Mouse (Mus musculus) pancreas, adult 10 weeks (tissue): ENCODE data around the gene Zar1l. TPM values are rescaled to one million over a fixed set of nuclear protein-coding genes. Genes with fewer than 3 reads are reported as not detected.

Experiments
- polyA plus RNA-seq: library from polyadenylated mRNA; stranded (reverse); fragments of 350-450 nt; fragmentation: Illumina TruSeq; extraction: RNeasy Lipid Tissue Mini Kit (QIAGEN cat#74804); gene quantifications from one replicate; pipeline ENCODE4 v1.2.3, GENCODE M21; 2015; ENCODE audit warnings: low read depth, low replicate concordance; ENCODE audit not compliant: insufficient read depth

The Zar1l gene
- not detected for polyA plus RNA-seq

GRCm38 (mm10) chr5:150518064-150518463, at the start of gene Zar1l:
Gene Zar1l, minus strand, starts transcription at chr5:150518164.

GRCm38 (mm10) chr5:150521937-150522866, 4.2 kb upstream of the Zar1l start, which contains the start of gene Brca2:
Gene Brca2, plus strand, starts transcription at chr5:150522630.

Other genes starting within 250 kb of the Zar1l start
- gene Brca2, start 4.5 kb upstream of the Zar1l start, polyA plus RNA-seq = 1.7 TPM
- 7.1 TPM for gene N4bp2l1, start 79.0 kb upstream of the Zar1l start, polyA plus RNA-seq
- gene N4bp2l2, start 148.0 kb upstream of the Zar1l start, polyA plus RNA-seq = 10.9 TPM
- gene Pds5b, start 155.6 kb upstream of the Zar1l start, polyA plus RNA-seq = 4.9 TPM